Mouse (Mus musculus): ENCODE measurements around the gene Igsf21.

DNA sequence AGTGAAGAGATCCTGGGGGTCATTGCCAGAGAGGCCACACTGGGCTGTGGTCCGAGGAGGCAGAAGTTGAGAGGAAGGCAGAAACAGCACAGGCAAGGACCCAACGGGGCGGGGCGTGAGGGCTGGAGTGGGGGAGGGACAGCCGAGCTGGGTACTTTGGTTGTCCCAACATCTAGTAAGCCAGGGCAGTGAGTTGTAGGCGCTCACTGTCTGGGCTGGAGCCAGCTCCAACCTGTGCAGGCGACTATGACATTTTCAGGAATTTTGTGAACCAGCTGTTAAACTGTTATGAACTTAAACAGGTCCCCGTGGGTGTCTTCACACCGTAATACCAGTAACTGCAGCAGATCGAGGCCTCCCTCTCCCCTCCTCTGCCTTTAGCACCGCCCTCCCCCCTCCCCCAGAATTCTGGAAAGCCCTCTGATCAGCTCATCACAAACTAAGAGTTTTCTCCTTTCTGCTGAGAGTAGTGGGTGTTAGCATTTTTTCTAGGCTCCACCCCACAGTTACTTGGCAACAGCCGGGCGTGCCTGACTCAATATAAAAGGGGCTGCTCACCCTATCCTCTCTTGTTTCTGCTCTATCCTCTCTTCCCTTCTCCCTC, 208.7 kb downstream of the Igsf21 start:
- TF ChIP-seq POLR2A (IDR thresholded peaks at IDR 0.05; ENCODE audit: extremely low read depth, insufficient read depth, low read length) = no peak
- no peak for TF ChIP-seq CTCF (IDR thresholded peaks at IDR 0.05; ENCODE audit: low read depth, low read length)
